Mouse (Mus musculus): ENCODE measurements around the gene Ift172.
"Not testable (repeated sequence)": the region's sequence is repeated elsewhere in the genome, so short reads cannot be mapped to it uniquely, and the experiment has no call there.

Ift172 gene

GRCm38 (mm10) chr5:31255971-31256370 is 34.9 kb downstream of the Ift172 start:
- no peak for DNase-seq

- no peak for DNase-seq
These were observed 35.5 kb downstream of the Ift172 start for GRCm38 (mm10) chr5:31255381-31255780.

GRCm38 (mm10) chr5:31254901-31255300 is 36.0 kb downstream of the Ift172 start:
- DNase-seq, result no peak

- no peak for DNase-seq
These were observed 36.5 kb downstream of the Ift172 start for GRCm38 (mm10) chr5:31254452-31254851.

GRCm38 (mm10) chr5:31253806-31254205 is 37.1 kb downstream of the Ift172 start:
- DNase-seq, result no peak

GRCm38 (mm10) chr5:31252795-31253545 is 37.9 kb downstream of the Ift172 start:
- no peak for DNase-seq

GRCm38 (mm10) chr5:31252151-31252550 is 38.8 kb downstream of the Ift172 start:
- DNase-seq, result no peak

- DNase-seq, result peak; percentile 19
These were observed 39.3 kb downstream of the Ift172 start, which contains the start of gene Krtcap3 for GRCm38 (mm10) chr5:31251541-31252101. Krtcap3 (plus strand) TSS chr5:31251691.

GRCm38 (mm10) chr5:31250716-31251115 is 40.2 kb downstream of the Ift172 start:
- DNase-seq, result no peak

- DNase-seq, result no peak
These were observed 48.7 kb downstream of the Ift172 start for GRCm38 (mm10) chr5:31242191-31242590.

- no peak for DNase-seq
These were observed 49.3 kb downstream of the Ift172 start for GRCm38 (mm10) chr5:31241522-31242034.

GRCm38 (mm10) chr5:31240637-31241521 is 50.0 kb downstream of the Ift172 start, which contains the start of the genes Nrbp1 and Gm9970:
Nrbp1 (plus strand) TSS chr5:31240864.
Gm9970 (minus strand) TSS chr5:31241232.
- peak; percentile 92 for DNase-seq

- no peak for DNase-seq
These were observed 64.3 kb downstream of the Ift172 start for GRCm38 (mm10) chr5:31226641-31227040.

GRCm38 (mm10) chr5:31222696-31223095 is 68.2 kb downstream of the Ift172 start:
- no peak for DNase-seq

- peak; percentile 40 for DNase-seq
These were observed 69.5 kb downstream of the Ift172 start for GRCm38 (mm10) chr5:31221304-31221945.

- DNase-seq, result peak; percentile 97
These were observed 70.2 kb downstream of the Ift172 start, which contains the start of gene Ppm1g for GRCm38 (mm10) chr5:31220448-31221303. Ppm1g (minus strand) TSS chr5:31220687.

- DNase-seq, result peak; percentile 63
These were observed 70.9 kb downstream of the Ift172 start for GRCm38 (mm10) chr5:31219911-31220447.

- DNase-seq, result no peak
These were observed 71.4 kb downstream of the Ift172 start for GRCm38 (mm10) chr5:31219474-31219873.

GRCm38 (mm10) chr5:31219070-31219469 is 71.8 kb downstream of the Ift172 start:
- DNase-seq, result no peak

GRCm38 (mm10) chr5:31218294-31218693 is 72.6 kb downstream of the Ift172 start:
- no peak for DNase-seq

GRCm38 (mm10) chr5:31216554-31216953 is 74.4 kb downstream of the Ift172 start:
- DNase-seq, result not testable (repeated sequence)
